Mouse (Mus musculus) left cerebral cortex, adult 18-20 months (tissue): ENCODE results near the gene Gm30737. TPM values are rescaled to one million over a fixed set of nuclear protein-coding genes. Genes with fewer than 3 reads are reported as not detected.
"Not testable (repeated sequence)": the region's sequence is repeated elsewhere in the genome, so short reads cannot be mapped to it uniquely, and the experiment has no call there.

Source experiments
- DNase-seq, 2 experiments: peaks; one replicate each; pipeline ENCODE4 v3.0.0; 2021 to 2022; ENCODE audit warnings: low spot score in 2 of 2, mixed read lengths in 1 of 2
- long read RNA-seq, 2 experiments: library from polyadenylated mRNA; stranded (forward); transcript quantifications; one replicate each; pipeline ENCODE4 v2.0.0; 2021
- total RNA-seq, 2 experiments: library from RNA; stranded (reverse); gene quantifications; 2 replicates each; pipeline ENCODE4 v1.2.3; 2021

Gm30737 gene
- total RNA-seq, result not detected
- long read RNA-seq, experiment 1, result 0 reads
- long read RNA-seq, experiment 2, result 0 reads

DNA sequence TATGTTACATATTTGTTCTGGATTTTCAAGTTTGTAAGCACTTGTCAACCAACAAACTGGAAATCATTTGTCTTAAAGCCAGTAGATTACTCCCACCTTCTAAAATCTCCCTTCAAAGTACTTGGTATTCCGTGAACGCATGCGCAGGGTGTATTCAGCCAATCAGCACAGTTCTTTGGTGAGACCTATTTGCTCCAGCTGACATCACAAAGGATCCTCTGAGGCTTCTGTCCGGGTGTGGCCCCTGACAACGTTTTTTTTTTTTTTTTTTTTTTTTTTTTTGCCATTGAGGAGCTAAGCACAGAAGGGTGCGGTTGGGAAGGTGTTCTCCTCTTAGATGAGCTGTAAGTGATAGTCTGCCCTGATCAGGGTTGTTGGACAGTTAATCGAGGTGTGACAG is at the start of gene Gm30737:
Gene Gm30737 (plus strand): TSS at position 301 of the 400 bp plus-strand sequence.
- not testable (repeated sequence) for DNase-seq
